Mouse (Mus musculus) CH12.LX (cell line): ENCODE measurements at regions not wholly inside any gene's neighbourhood (a gene's known extent, or its start where the extent isn't known, plus 50 kb on each side); places are given as distances from the start of the nearest gene placed in this dataset.
A peak's percentile ranks its signal among the peaks of the same experiment; 100 is the strongest.

Experiments used
- DNase-seq: peaks from one replicate; pipeline ENCODE4 v3.0.0-alpha.2; 2013; ENCODE audit errors: extremely low read depth
- H3K27ac ChIP-seq: 2 replicates; pipeline ENCODE4 v1.5.1; 2012; ENCODE audit warnings: low read depth, mild to moderate bottlenecking, control low read depth, moderate library complexity; ENCODE audit not compliant: insufficient read depth
- H3K27me3 ChIP-seq: replicated peaks from 2 replicates; pipeline ENCODE3; 2012; ENCODE audit warnings: inconsistent platforms
- H3K36me3 ChIP-seq, 2 experiments: replicated peaks in 1 of 2; 2 replicates each; pipeline versions ENCODE3 to v1.6.1; 2012; ENCODE audit warnings: inconsistent platforms in 1 of 2, low read length in 1 of 2, mild to moderate bottlenecking in 1 of 2, mixed read lengths in 1 of 2, moderate library complexity in 1 of 2; ENCODE audit not compliant: control insufficient read depth in 1 of 2, insufficient read depth in 1 of 2
- H3K4me1 ChIP-seq, 2 experiments: 2 replicates each; pipeline ENCODE4 v1.6.1; 2012; ENCODE audit warnings: inconsistent platforms in 1 of 2, moderate library complexity in 1 of 2; ENCODE audit not compliant: insufficient read depth in 2 of 2, control insufficient read depth in 1 of 2
- H3K4me2 ChIP-seq: 2 replicates; pipeline ENCODE4 v1.6.1; 2012; ENCODE audit warnings: low read depth, mild to moderate bottlenecking, control low read depth; ENCODE audit not compliant: poor library complexity, insufficient read depth, severe bottlenecking
- H3K4me3 ChIP-seq, 3 experiments: fragments of 150-350 bp in 1 of 3; sonication (generic) in 1 of 3; replicated peaks in 1 of 3; 2 replicates each; pipeline versions ENCODE3 to v1.5.1; 2011 to 2012; ENCODE audit warnings: low read depth in 2 of 3, low read length in 2 of 3, mild to moderate bottlenecking in 2 of 3, moderate library complexity in 2 of 3, control low read depth in 1 of 3, improper control_type of control experiment in 1 of 3, inconsistent platforms in 1 of 3, mixed read lengths in 1 of 3; ENCODE audit not compliant: poor library complexity in 1 of 3
- H3K79me2 ChIP-seq: replicated peaks from 2 replicates; pipeline ENCODE4 v1.6.1; 2012; ENCODE audit warnings: mild to moderate bottlenecking, moderate library complexity; ENCODE audit not compliant: control insufficient read depth, poor library complexity, insufficient read depth, severe bottlenecking; ENCODE audit errors: extremely low read depth
- H3K9ac ChIP-seq: 2 replicates; pipeline ENCODE4 v1.6.1; 2012; ENCODE audit warnings: low read depth, mild to moderate bottlenecking, control low read depth, moderate library complexity; ENCODE audit not compliant: insufficient read depth
- H3K9me3 ChIP-seq: replicated peaks from 2 replicates; pipeline ENCODE3; 2012; ENCODE audit warnings: low read length, inconsistent platforms, mixed read lengths
- CHD2 ChIP-seq: IDR thresholded peaks from 2 replicates; pipeline ENCODE4 v1.6.1; 2011; ENCODE audit warnings: low read length, improper control_type of control experiment
- CTCF ChIP-seq, 2 experiments: IDR thresholded peaks in 1 of 2; conservative IDR thresholded peaks in 1 of 2; 2 replicates each; pipeline ENCODE4 v1.5.1; 2011 to 2012; ENCODE audit warnings: low read depth in 2 of 2, low read length in 2 of 2, improper control_type of control experiment in 1 of 2, inconsistent platforms in 1 of 2, mild to moderate bottlenecking in 1 of 2, moderate library complexity in 1 of 2
- ELF1 ChIP-seq: IDR thresholded peaks from 2 replicates; pipeline ENCODE4 v1.6.1; 2014; ENCODE audit warnings: low read depth, mild to moderate bottlenecking, inconsistent platforms, low read length, improper control_type of control experiment
- EP300 ChIP-seq: IDR thresholded peaks from 2 replicates; pipeline ENCODE4 v1.6.1; 2011; ENCODE audit warnings: low read length, improper control_type of control experiment
- ETS1 ChIP-seq: conservative IDR thresholded peaks from 2 replicates; pipeline ENCODE4 v1.6.1; 2012; ENCODE audit warnings: low read depth, mild to moderate bottlenecking, inconsistent platforms, low read length, improper control_type of control experiment, moderate library complexity
- JUN ChIP-seq: IDR thresholded peaks from 2 replicates; pipeline ENCODE4 v1.6.1; 2011; ENCODE audit warnings: low read depth, mild to moderate bottlenecking, low read length, improper control_type of control experiment, moderate library complexity; ENCODE audit not compliant: insufficient read depth
- JUND ChIP-seq: conservative IDR thresholded peaks from 2 replicates; pipeline ENCODE4 v1.6.1; 2011; ENCODE audit warnings: low read depth, low read length, improper control_type of control experiment
- KAT2A ChIP-seq: IDR thresholded peaks from 2 replicates; pipeline ENCODE4 v1.6.1; 2012; ENCODE audit warnings: low read length, improper control_type of control experiment, inconsistent platforms; ENCODE audit not compliant: insufficient replicate concordance
- MAFK ChIP-seq: IDR thresholded peaks from 2 replicates; pipeline ENCODE4 v1.6.1; 2011; ENCODE audit warnings: low read length, improper control_type of control experiment; ENCODE audit not compliant: insufficient replicate concordance
- MEF2A ChIP-seq: IDR thresholded peaks from 2 replicates; pipeline ENCODE4 v1.6.1; 2014; ENCODE audit warnings: low read depth, mild to moderate bottlenecking, inconsistent platforms, low read length, improper control_type of control experiment, borderline replicate concordance
- MYC ChIP-seq: IDR thresholded peaks from 2 replicates; pipeline ENCODE4 v1.6.1; 2011; ENCODE audit warnings: low read depth, mild to moderate bottlenecking, improper control_type of control experiment, low read length
- NRF1 ChIP-seq: IDR thresholded peaks from 2 replicates; pipeline ENCODE4 v1.6.1; 2014; ENCODE audit warnings: low read depth, mild to moderate bottlenecking, inconsistent platforms, low read length, improper control_type of control experiment, moderate library complexity
- POLR2A ChIP-seq: IDR thresholded peaks from 2 replicates; pipeline ENCODE4 v1.6.1; 2011; ENCODE audit warnings: low read depth, mild to moderate bottlenecking, improper control_type of control experiment, low read length
- RAD21 ChIP-seq: IDR thresholded peaks from 2 replicates; pipeline ENCODE4 v1.6.1; 2011; ENCODE audit warnings: low read depth, mild to moderate bottlenecking, low read length, improper control_type of control experiment, moderate library complexity
- RCOR1 ChIP-seq: conservative IDR thresholded peaks from 2 replicates; pipeline ENCODE4 v1.6.1; 2012; ENCODE audit warnings: low read depth, mild to moderate bottlenecking, inconsistent platforms, low read length, improper control_type of control experiment
- SIN3A ChIP-seq: IDR thresholded peaks from 2 replicates; pipeline ENCODE4 v1.6.1; 2012; ENCODE audit warnings: low read length, improper control_type of control experiment, inconsistent platforms
- SMC3 ChIP-seq: IDR thresholded peaks from 2 replicates; pipeline ENCODE4 v1.6.1; 2011; ENCODE audit warnings: low read depth, low read length, improper control_type of control experiment
- UBTF ChIP-seq: IDR thresholded peaks from 2 replicates; pipeline ENCODE4 v1.6.1; 2012; ENCODE audit warnings: low read depth, mild to moderate bottlenecking, inconsistent platforms, low read length, improper control_type of control experiment, moderate library complexity
- ZKSCAN1 ChIP-seq: IDR thresholded peaks from 2 replicates; pipeline ENCODE4 v1.6.1; 2012; ENCODE audit warnings: low read depth, inconsistent platforms, low read length, improper control_type of control experiment, borderline replicate concordance
- ZNF384 ChIP-seq: IDR thresholded peaks from 2 replicates; pipeline ENCODE4 v1.6.1; 2012; ENCODE audit warnings: low read depth, low read length, improper control_type of control experiment, inconsistent platforms
- dilution Hi-C: fragments of 300-500 bp; cut with MboI; formaldehyde crosslinking; loops from 2 replicates; pipeline ENCODE4 v1.14.3; 2020; ENCODE audit warnings: low sequenced_read_pairs; ENCODE audit not compliant: extremely low pct_unique_long_range_greater_than_20kb, extremely low pct_ligation_motif_present
- in situ Hi-C: fragments of 300-500 bp; cut with MboI; formaldehyde crosslinking; loops from 3 replicates; pipeline ENCODE4 v1.14.3; 2019; ENCODE audit warnings: low sequenced_read_pairs, low pct_ligation_motif_present, low pct_unique_long_range_greater_than_20kb, mixed read lengths

- H3K9ac ChIP-seq, result no peak overlapping the region
- TF ChIP-seq ZNF384, result no peak
- TF ChIP-seq ZKSCAN1, result no peak
- TF ChIP-seq UBTF, result no peak
- TF ChIP-seq JUND, result no peak
- no peak for TF ChIP-seq KAT2A
- peak; percentile 30 for TF ChIP-seq RAD21
- TF ChIP-seq RCOR1, result no peak
- no peak for TF ChIP-seq ELF1
- TF ChIP-seq SIN3A, result no peak
- TF ChIP-seq JUN, result no peak
- peak; percentile 43 for TF ChIP-seq SMC3
- peak in 1 of 2 experiments; percentile 34; a peak in 2 of 4 replicates for TF ChIP-seq CTCF (conservative IDR thresholded peaks at IDR 0.05 in 1 of 2, IDR thresholded peaks at IDR 0.05 in 1 of 2; ENCODE audit: low read depth in 2 of 2, low read length in 2 of 2)
- TF ChIP-seq CHD2, result no peak
- no peak for TF ChIP-seq EP300
- TF ChIP-seq MAFK, result no peak
- no peak overlapping the region for H3K4me3 ChIP-seq
- H3K4me1 ChIP-seq, result peaks cover 0 to 6% of the 10 kb centered on the region in 2 experiments; a peak in 1 of 4 replicates
- no peaks in the 10 kb centered on the region for H3K79me2 ChIP-seq
- no peaks in the 10 kb centered on the region for H3K9me3 ChIP-seq
- H3K36me3 ChIP-seq, result no peaks in the 10 kb centered on the region
- no peak overlapping the region for H3K27ac ChIP-seq
- no peak for DNase-seq
- H3K4me2 ChIP-seq, result no peak overlapping the region
- no peaks in the 10 kb centered on the region for H3K27me3 ChIP-seq
- dilution Hi-C loops, result no loop called here
- in situ Hi-C loops, result no loop called here
Measured at GRCm38 (mm10) chr12:39731177-39731576, 306.6 kb downstream of the Arl4a start.

- no peak overlapping the region for H3K27ac ChIP-seq
- H3K9ac ChIP-seq, result no peak overlapping the region
- H3K4me1 ChIP-seq, result no peaks in the 10 kb centered on the region
- no peak overlapping the region for H3K4me3 ChIP-seq
- H3K9me3 ChIP-seq, result no peaks in the 10 kb centered on the region
- DNase-seq, result no peak
- in situ Hi-C loops (no loop called here), dilution Hi-C loops (no loop called here)
- H3K27me3 ChIP-seq, result no peaks in the 10 kb centered on the region
- no peaks in the 10 kb centered on the region for H3K79me2 ChIP-seq
- no peaks in the 10 kb centered on the region for H3K36me3 ChIP-seq
- no peak for TF ChIP-seq MEF2A
- TF ChIP-seq POLR2A, result no peak
- TF ChIP-seq RAD21, result no peak
- no peak for TF ChIP-seq MYC
- no peak for TF ChIP-seq NRF1
- TF ChIP-seq JUND, result no peak
- no peak for TF ChIP-seq CHD2
- no peak for TF ChIP-seq CTCF (conservative IDR thresholded peaks at IDR 0.05 in 1 of 2, IDR thresholded peaks at IDR 0.05 in 1 of 2; ENCODE audit: low read depth in 2 of 2, low read length in 2 of 2)
- no peak for TF ChIP-seq ETS1
- H3K4me2 ChIP-seq, result no peak overlapping the region
Measured at GRCm38 (mm10) chr12:39729255-39729654, 308.6 kb downstream of the Arl4a start.
